Mouse (Mus musculus) frontal cortex, postnatal 10 days (tissue): ENCODE measurements around the gene Kif5a.

Experiments
- DNase-seq, 2 experiments: peaks; one replicate each; pipeline ENCODE4 v3.0.0; 2022; ENCODE audit warnings: low spot score in 2 of 2, mixed read lengths in 1 of 2

Gene Kif5a

DNA sequence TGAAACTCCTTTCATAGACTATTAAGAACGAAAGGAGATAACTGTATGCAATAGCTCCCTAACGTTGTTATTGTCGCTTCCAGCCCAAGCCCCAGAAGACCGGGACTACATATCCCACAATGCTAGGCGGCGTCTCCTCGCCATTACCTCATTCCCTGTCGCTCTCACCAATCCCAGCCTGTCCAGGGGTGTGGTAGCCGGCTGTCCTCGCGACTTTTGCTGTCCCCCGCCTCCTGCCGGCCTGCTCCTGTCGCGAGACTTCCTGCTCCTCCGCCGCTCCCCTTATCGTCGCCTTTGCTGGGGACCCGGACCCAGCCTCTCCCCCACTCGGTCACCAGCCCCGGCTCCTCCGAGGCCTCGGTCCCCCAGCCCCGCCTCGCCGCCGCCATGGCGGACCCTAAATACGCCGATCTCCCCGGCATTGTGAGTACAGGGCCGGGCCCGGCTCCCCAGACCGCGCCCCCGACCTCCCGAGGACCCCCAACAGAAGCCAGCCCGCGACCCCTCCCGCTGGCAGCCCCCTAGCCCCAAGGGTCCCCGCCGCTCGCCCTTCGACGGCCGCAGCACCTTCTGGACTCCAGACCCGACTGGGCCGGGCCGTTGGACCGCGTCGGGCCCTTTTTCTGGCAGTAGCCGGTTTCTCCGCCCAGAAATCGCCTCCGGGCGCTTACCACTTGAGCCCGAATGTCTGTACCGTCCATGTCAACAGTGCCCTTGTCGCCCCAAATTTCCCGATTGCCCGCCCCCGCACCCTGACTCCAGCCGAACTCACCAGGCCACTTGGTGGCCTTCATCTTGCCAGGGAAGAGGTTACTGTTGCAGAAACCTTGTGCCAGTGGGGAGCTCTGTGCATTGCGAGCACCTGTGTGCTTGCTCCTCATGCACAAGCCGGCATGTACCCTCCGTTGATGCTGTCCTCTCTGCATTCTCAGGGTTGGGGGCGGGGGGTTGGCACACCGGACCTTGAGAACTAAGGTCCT lies 3.3 kb upstream of the Kif5a start, which contains the start of gene Dctn2:
TSS of gene Dctn2 (plus strand) at position 257 of the 980 bp plus-strand sequence.
- peak; percentile 94 to 95 for DNase-seq

DNA sequence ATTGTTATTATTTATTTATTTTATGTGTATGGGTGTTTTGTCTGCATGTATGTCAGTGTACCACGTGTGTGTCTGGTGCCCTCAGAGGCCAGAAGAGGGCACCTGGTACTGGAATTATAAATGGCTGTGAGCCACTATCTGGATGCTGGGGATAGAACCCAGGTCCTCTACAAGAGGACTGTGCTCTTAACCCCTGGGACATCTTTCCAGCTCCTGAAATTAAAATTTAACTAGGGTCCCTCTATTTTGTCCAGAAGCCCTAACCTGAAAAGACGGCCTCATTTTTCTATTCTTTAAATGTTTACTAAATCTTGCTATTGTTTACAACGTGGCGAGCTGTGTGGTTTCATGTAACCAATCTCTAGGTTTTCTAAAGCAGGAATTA lies 2.6 kb upstream of the Kif5a start:
- DNase-seq: no peak

DNA sequence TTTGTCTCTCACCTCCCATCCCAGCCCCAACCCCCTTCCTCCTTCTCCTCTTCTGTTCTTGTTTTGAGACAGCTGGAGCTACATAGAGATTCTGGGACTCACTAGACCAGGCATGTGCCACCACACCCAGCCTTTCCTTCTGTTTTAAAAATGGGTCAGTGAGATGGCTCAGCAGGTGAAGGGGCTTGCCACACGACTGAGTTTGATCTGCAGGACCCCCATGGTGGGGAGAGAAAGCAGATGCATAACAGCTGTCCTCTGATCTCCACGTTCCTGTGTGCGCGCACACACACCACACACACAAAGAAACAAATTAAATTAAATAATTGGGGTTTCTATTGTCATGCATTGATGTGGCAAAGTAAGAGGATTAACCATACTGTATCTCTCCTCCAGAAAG lies 1.8 kb upstream of the Kif5a start:
- no peak for DNase-seq

DNA sequence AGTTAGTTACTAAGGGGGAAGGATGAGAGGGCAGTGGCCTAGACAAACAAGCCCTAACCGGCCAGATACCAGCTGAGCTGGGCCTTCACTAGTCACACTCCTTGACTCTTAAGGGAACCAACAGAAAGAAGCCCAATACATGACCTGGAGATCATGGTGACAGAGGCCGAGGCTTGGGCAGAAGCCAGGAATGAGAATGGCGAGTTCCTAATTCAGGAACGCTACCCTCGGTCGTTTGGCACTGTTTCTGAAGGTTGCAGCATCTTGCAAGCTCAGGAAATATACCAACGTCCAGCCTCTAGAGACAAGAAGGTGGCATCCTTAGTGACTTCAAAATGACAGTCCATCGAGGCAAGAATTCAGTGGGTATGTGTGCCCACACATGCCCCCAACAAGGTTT lies 1.2 kb upstream of the Kif5a start:
- DNase-seq: no peak

DNA sequence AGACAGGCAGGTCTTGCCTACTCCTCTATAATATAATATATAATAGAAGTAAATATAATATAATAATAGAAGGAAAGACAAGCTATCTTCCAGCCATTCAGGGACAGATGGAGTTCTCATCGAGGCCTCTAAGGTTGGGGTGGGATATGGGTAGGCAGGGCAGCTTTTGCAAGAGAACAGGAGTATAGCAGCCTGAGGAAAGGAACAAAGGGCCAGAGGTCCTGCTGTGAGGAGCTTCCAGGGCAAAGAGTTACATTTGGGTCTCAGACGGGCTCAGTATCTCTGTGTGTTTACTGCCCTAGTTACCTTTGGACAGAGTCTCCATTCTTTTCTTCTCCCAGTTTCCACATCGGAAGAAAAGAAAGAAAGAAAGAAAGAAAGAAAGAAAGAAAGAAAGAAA lies 483 bp upstream of the Kif5a start:
- no peak for DNase-seq

DNA sequence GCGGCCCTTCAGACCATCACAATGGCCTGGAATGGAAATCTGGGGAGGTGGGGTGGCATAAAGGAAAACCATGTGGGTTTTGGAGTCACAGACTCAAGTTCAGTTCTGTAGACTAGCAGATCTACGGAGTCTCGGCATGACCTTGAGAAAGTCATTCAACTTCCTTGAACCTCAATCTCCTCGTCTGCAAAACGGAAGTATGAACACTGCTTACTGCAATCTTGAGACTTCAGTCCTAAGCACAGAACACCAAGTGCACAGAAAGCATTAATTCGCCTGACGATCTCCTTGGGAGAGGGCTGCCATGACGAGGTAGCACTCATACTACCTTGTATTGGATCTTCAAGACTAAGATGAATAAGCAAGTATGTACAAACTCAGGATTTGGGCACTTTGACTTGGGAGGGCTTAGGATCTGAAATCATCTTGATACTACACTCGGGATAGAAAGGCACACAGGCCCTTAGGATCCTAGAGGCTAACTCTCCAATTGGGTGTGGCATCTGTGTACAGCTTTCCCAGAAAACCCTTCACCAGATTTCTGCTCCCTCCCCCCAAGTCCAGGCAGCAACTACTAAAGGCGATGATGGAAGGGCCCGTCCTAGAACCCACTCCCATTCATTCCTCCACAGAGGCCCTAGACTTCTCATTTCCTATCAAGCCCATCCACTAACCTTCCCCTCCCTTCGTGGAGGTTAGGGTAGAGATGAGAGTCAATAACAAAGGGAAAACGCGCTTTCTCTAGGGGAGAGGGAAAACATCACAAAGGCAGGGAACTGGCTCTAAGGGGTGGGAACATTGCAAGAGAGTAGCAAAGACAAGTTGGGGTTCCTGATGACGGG lies 1.2 kb downstream of the Kif5a start:
- no peak for DNase-seq

DNA sequence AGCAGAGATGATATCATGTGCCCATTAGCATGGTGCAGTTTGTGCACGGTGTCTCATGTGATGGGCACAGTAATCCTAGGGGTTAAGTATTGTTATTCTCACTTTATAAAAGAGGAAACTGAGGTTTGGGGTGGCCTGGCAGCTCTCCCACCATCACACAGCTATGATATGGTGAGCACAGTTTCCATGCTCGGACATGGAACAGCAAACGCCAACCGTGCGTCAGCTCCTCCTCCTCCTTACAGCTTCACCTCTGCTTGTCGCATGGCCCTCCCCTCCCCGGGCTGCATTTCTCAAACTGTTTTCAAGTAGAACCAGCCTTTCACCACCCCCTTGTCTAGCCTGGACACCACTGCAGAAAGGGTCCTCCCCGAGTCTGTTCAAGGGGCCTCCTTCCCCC lies 4.7 kb downstream of the Kif5a start:
- DNase-seq: no peak

DNA sequence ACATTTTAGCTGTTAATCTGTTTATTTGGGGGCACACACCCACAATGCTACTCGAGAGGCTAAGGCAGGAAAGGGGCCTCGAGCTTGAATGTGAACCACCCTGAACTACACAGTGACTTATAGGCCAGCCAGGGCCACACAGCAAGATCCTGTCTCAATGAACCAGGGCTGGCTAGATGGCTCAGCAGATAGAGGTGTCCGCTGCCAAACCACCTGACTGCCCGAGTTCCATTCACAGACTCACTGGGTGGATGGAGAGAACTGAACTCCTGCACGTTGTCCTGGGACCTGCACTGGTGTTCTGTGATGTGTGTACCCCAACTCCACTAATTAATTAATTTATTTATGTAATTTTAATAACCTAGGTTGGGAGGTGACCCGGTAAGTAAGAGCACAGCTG lies 5.4 kb downstream of the Kif5a start:
- DNase-seq: no peak

DNA sequence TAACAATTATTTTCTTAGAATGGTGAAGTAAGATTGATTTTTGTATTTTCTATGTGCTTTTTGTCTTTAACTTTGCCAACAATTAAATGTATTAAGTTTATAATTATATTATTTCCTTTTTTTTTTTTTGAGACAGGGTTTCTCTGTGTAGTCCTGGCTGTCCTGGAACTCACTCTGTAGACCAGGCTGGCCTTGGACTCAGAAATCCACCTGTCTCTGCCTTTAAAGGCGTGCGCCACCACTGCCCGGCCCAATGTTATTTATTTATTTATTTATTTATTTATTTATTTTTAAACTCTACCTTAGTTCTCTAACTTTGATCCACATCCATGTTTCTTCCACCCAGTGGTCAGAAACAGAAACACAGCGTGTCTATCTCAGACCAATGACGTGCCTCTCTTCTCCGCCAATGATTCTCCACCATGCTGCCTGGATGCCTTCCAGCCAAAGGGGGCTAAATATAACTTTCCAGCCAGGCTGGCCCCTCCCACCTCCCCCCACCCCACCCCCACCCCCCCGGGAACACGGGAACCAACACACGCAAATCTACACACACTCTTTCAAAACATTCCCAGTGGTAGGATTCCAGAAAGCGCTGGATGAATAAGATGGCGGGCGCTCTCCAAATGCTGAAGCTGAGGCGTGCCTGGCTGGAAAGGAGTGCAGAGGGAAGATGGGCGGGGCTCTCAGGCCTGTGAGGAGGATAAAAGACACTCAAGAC lies 7.4 kb downstream of the Kif5a start:
- no peak for DNase-seq

DNA sequence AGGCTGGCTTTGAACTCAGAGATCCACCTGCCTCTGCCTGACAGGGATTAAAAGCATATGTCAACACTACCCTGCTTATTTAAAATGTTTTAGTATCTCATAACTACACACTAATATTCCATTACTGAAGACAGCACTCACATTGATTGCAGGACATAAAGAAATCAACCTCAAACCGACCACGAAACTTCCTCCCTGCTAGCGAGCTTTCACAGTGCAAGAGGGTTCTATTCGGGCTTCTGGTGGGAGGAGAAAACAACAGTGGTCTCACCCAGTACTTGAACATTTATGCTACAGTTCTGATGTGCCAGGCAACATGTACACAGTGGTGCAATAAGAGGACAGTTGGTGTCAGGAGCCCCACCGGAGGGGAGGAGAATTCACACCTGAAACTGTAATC lies 12.3 kb downstream of the Kif5a start:
- no peak for DNase-seq

DNA sequence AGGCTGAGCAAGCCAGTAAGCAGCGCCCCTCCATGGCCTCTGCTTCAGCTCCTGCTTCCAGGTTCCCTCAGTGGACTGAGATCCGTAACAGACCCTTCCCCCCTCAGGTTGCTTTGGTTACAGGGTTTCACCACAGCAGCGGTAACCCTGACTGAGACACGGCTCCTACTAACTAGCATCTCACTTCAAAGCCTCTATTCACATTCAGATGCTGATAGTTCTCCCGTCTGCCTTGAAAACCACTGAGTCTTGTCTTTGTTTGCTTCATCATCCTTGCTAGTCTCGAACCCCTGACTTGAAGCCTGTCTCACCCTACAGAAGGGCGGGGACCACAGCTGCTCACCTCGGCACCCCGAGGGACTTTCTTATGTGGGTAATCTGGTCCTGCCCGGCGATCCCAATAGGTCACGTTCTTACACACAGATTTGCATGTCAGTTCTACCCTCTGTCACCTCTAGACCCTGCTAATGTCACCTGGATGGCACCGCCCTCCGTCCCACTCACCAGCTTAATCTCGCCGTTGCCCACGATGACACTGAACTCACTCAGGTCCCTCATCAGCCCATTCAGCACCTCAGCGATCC lies 24.8 kb downstream of the Kif5a start:
- DNase-seq: no peak

DNA sequence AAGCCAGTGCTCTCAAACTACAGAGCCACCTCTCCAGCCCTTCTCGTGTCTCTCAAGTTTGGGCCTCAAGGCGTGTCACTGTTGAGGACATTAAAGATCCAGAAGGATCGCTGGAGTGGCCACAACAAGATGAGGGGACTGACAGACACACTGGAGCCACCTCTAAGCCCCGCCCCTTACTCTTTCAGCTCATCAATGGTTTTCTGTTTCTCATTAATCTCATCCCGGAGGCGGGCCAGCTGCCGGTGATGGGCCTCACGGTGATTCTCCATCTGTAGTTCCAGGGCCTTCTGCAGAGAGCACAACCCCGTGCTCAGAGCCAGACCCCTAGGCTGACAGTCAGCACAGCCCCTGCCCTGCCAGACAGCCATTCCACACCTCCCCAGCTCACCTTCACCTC lies 26.6 kb downstream of the Kif5a start:
- DNase-seq: no peak

DNA sequence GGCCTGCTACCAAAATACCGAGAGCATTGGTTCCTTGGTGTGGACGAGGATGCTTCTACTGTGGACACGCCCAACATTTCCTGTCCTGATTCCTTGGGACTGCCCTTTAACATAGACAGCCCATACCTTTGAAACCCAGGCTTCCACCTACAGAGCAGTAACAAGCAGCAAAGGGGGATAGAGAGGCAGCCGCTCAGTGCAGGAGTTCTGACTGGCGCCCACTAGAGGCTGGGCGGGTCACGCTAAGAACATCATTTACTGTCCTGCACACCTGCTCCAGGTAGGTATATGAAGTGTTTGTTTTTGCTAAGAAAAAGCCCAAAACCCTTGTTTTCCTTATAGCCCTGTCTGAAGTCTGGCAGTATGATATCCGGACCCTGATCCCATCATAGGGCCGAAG lies 30.0 kb downstream of the Kif5a start:
- no peak for DNase-seq

DNA sequence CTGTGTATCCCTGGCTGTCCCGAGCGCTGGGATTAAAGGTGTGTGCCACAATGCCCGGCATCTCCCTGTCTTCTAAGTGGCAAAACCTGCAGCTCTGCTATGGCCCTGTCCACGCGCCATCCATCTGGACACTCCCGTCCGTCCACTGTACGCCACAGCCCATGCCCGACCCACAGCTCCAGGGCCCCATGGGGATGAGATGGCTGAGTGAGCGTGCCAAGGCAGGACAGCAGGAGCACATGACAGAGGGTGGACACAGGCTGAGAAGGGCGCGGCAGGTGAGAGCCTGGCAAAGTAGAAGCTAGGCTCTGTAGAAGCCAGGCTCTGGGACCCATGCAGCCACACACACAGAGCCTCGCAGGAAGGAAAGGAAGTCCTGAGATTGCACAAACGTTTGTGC lies 31.4 kb downstream of the Kif5a start:
- DNase-seq: no peak

DNA sequence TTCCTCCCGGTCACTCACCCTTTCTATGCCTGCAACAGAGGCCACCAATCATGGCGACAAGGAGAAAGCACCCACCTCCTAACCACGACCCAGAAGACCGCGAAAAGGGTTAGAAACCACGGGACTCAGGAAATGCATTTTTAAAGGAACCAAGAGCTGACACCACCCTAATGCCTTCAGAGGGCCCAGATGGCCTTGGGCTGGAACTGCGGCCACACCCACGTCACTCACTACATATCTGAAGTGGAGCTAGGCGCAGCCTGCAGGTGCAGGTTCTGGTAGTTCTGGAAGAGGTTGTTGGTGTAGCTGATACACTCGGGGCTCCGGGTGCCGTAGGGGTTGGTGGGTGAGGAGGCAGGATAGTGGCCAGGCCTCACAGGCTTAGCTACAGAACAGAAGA lies 32.5 kb downstream of the Kif5a start:
- no peak for DNase-seq

DNA sequence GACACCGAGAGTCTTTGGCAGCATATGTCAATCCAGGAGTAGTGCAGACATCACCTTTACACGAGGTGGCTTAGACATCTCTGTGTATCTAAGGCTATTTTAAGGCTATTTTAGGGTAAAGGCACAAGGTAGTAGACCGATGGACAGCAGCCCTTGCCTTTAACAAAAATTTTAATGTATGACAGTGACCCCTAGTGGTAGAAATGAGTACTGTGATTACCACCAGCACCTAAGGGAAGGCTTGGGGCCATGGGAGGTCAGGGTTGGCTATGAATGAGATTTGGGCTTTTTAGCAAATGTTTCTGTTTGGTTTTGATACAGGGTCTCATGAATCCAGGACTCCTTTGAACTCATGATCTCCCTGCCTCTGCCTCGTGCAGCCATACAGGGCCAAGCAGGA lies 34.3 kb downstream of the Kif5a start:
- no peak for DNase-seq

DNA sequence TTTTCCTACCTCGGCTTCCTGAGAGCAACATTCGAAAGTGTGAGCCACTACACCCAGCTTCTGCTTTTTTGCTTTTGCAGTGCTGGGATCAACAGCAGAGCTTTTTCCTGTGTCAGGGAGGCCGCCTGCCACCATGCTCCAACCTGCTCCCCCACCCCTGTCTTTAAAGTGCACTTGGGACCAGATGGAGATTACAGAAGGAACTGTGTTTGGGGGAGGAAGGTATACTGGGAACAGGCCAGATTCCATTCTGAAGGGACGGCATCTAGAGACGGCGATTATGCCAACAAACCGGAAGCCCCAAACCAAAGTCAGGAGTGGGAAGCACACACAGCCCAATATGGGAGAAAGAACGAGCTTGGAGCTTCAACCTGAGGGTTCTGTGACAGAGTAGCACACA lies 36.0 kb downstream of the Kif5a start:
- DNase-seq: no peak

DNA sequence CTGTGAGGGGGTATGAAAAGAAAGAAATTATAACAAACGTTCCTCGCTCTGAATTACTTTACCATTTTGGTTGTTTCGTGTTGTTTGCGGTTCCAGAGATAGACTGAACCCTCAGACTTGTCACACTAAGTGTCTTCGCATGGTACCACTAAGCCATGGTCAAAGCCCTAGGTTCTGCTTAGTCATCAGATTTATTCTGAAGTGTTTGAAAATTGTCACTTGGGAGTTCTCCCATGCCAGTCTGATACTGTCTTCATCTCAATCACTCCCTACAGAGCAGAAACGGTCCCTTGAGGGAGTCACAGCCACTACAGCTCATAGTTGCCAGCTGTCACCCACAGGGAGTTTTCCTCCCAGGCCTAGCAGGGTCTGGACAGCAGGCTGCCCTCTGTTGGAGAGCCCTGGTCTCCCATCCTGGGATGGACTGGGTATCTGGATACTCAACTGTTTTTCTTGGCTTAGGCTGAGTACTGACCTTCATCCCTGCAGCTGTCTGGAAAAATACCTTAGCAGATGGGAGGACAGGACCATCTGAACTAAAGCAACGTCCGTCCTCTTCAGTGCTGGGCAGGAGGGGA lies 36.7 kb downstream of the Kif5a start:
- no peak for DNase-seq

DNA sequence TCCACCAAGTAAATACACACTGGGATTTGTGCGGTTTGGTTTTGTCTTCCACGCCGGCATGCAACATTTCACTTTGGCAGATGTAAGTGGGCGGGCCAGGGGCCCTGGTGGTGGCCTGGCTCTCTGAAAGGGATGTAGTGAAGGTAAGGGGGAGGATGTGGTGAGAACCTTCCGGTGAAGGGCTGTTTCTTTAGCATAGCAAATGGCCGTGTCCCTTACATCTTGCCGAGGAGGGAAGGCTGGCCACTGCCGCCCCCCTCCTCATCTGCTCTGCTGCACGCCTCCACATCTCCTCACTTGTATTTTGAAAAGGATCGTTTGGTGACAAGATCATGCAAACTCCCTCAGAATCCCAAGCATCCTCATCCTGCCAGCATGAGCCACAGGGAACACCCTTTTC lies 37.4 kb downstream of the Kif5a start:
- DNase-seq: no peak

DNA sequence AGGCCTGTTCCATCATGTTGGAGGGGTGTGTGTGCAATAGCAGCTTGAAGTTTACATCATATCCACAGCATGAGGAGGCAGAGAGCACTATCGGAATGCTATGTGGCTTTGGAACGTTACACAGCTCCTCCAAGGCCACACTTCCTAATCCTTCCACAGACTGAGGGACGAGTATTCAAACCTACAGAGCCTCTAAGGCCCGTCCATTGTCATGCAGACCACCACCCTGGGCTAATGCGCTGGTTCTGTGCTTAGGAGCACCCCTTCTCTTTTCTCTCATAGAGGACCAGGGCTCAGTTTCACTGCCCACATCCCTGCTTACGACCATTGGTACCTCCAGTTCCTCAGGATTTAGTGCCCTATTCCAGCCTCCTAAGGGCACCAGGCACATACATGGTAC lies 37.9 kb downstream of the Kif5a start:
- DNase-seq: no peak

DNA sequence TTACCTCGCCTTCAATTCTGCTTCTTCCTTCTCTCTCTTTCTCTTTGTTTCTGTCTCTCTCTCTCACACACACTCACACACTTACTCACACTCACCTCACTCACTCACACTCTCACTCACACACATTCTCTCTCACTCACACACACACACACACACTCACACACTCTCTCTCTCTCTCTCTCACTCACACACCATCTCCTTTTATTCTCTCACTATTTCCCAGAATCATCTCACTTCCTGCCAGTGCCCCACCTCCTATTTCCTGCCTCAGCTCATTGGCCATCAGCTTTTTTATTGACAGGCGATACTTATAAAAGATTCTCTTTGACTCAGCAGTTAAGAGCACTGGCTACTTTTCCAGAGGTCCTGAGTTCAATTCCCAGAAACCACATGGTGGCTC lies 44.8 kb downstream of the Kif5a start:
- no peak for DNase-seq
